Mouse (Mus musculus) stomach, postnatal 0 days (tissue): ENCODE data around the gene Syt15. TPM values are rescaled to one million over a fixed set of nuclear protein-coding genes. Genes with fewer than 3 reads are reported as not detected.
"Not testable (repeated sequence)": the region's sequence is repeated elsewhere in the genome, so short reads cannot be mapped to it uniquely, and the experiment has no call there.

Experiments
- ATAC-seq: fragments of 200-750 bp; cut with Nextera tagmentation; 2 replicates; pipeline ENCODE4 v1.8.0; 2017; ENCODE audit not compliant: low FRiP score, low TSS enrichment
- DNase-seq: peaks from one replicate; pipeline ENCODE4 v3.0.0-alpha.2; 2016; ENCODE audit warnings: low spot score
- H3K27ac ChIP-seq: fragments of 300-500 bp; sonication (generic); replicated peaks from 2 replicates; pipeline ENCODE4 v1.5.1; 2014; ENCODE audit warnings: mild to moderate bottlenecking, control low read depth
- H3K27me3 ChIP-seq: fragments of 300-500 bp; sonication (generic); 2 replicates; pipeline ENCODE4 v1.6.1; 2014; ENCODE audit warnings: low read length; ENCODE audit not compliant: control insufficient read depth, insufficient read depth
- H3K36me3 ChIP-seq: fragments of 300-500 bp; sonication (generic); 2 replicates; pipeline ENCODE4 v1.6.1; 2014; ENCODE audit warnings: low read length, mixed read lengths; ENCODE audit not compliant: control insufficient read depth, insufficient read depth
- H3K4me1 ChIP-seq: fragments of 300-500 bp; sonication (generic); replicated peaks from 2 replicates; pipeline ENCODE4 v1.6.1; 2014; ENCODE audit warnings: antibody characterized with exemption; ENCODE audit not compliant: control insufficient read depth, insufficient read depth
- H3K4me2 ChIP-seq: fragments of 300-500 bp; sonication (generic); replicated peaks from 2 replicates; pipeline ENCODE4 v1.6.1; 2014; ENCODE audit warnings: low read depth, mild to moderate bottlenecking, control low read depth, moderate library complexity
- H3K4me3 ChIP-seq: fragments of 300-500 bp; sonication (generic); 2 replicates; pipeline ENCODE4 v1.5.1; 2014; ENCODE audit warnings: low read depth, low read length, control low read depth
- H3K9ac ChIP-seq: fragments of 300-500 bp; sonication (generic); 2 replicates; pipeline ENCODE4 v1.6.1; 2014; ENCODE audit warnings: mild to moderate bottlenecking, low read length, control low read depth, mixed read lengths
- H3K9me3 ChIP-seq: fragments of 300-500 bp; sonication (generic); 2 replicates; pipeline ENCODE4 v1.6.1; 2016; ENCODE audit warnings: low read length; ENCODE audit not compliant: control insufficient read depth
- CTCF ChIP-seq: IDR thresholded peaks from 2 replicates; pipeline ENCODE4 v1.5.1; 2016; ENCODE audit warnings: antibody characterized with exemption, low read depth, mild to moderate bottlenecking, moderate library complexity
- EP300 ChIP-seq: optimal IDR thresholded peaks from 2 replicates; pipeline ENCODE3; 2016; ENCODE audit warnings: antibody characterized with exemption
- WGBS: fragments of 180-500 bp; shearing (Covaris S2); extraction: QIAGEN DNeasy Blood & Tissue Kit; methylation state at CpG from one replicate; pipeline ENCODE4 v1.1.7; 2014; 5-methylcytosine and 5-hydroxymethylcytosine counted together
- polyA plus RNA-seq: library from polyadenylated mRNA; unstranded; fragments of >200 nt; fragmentation: Nextera tagmentation; extraction: Ambion mirVana; gene quantifications from 2 replicates; pipeline ENCODE4 v1.2.1, GENCODE M21; 2015

Gene Syt15
- polyA plus RNA-seq, 1 experiment from 2014 or later: 1.0 TPM

DNA sequence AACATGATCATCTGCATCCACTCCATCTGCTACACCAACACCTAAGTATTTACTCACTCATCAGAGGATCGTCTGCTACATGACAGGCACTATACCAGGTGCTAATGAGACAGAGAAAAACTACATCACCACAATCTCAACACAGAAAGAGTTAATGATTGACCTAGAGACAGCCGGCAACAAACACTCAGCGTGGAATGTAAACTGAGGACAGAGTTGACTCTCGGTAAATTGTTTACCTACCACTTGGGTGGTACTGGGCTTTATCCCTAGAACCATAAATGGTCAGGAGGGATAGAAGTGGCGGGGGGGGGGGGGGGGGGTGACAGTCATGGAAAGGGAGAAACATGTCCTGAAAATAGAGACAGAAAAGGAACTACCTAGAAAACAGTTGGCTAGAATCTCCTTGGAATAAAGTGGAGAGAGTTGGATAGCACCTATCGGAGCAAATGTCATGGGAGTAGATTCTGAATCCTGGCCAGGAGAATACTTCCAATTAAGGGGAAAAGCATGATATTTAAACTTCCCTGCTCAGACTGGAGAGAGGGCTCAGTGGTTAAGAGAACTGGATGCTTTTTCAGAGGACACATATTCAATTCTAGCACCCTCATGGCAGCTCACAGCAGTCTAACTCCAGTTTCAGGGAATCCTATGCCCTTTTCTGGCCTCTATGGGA lies 33.2 kb downstream of the Syt15 start:
- 24% methylated on average over 6 of the region's 6 CpGs for WGBS
- Histone ChIP-seq H3K27ac (no peak overlapping the region), H3K27me3 (no peaks in the 10 kb centered on the region), H3K9ac (no peak overlapping the region), H3K36me3 (no peaks in the 10 kb centered on the region), H3K4me2 (no peak overlapping the region), H3K4me3 (no peak overlapping the region), H3K4me1 (no peaks in the 10 kb centered on the region), H3K9me3 (no peaks in the 10 kb centered on the region)
- ATAC-seq: no peak
- no peak for DNase-seq
- TF ChIP-seq CTCF: no peak
- no peak for TF ChIP-seq EP300

DNA sequence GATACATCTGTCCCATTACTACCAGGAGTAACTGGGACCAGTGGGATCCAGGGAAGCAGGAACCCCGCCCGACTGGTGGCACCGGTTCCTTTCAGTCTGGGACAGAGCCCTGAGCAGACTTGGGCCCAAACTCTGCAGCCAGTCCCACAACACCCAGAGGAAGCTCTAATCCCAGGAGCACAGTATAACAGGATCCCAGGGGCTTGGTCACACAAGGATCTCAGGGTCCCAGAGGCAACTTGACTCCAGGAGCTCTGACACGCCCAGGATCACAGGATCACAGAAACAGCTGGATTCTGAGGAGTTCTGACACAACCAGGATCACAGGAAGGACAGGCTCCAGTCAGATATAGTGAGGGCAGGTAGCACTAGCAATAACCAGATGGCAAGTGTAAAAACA lies 33.9 kb downstream of the Syt15 start:
- TF ChIP-seq EP300 (no peak), CTCF (no peak)
- Histone ChIP-seq H3K4me2 (no peak overlapping the region), H3K9me3 (no peaks in the 10 kb centered on the region), H3K36me3 (no peaks in the 10 kb centered on the region), H3K4me1 (no peaks in the 10 kb centered on the region), H3K9ac (no peak overlapping the region), H3K27me3 (no peaks in the 10 kb centered on the region), H3K4me3 (no peak overlapping the region), H3K27ac (no peak overlapping the region)
- 77% methylated on average over 4 of the region's 4 CpGs for WGBS
- ATAC-seq (no peak), DNase-seq (no peak)

DNA sequence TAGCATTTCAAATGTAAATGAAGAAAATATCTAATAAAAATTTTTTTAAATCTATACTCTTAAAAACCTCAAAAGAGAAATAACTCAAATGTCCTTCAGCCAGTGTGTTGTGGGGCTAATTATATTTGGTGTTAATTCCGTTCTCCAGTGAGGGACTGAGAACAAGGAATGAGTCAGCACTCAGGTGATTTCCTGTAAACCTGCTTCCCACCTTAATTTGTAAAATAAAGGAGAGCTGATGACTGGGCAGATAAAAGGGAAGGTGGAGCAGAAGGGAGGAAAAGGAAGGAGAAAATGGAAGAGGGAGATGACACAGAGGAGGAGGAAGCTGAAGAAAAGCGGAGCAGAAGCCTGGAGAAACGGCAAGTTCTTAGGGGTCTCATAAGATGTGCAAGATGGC lies 39.1 kb downstream of the Syt15 start:
- not testable (repeated sequence) for H3K4me2 ChIP-seq, DNase-seq, H3K4me3 ChIP-seq, H3K27me3 ChIP-seq, H3K9ac ChIP-seq, H3K4me1 ChIP-seq, H3K27ac ChIP-seq, H3K9me3 ChIP-seq, H3K36me3 ChIP-seq, ATAC-seq
- WGBS: 58% methylated on average over 3 of the region's 3 CpGs

GRCm38 (mm10) chr14:34268046-34268445 lies 48.7 kb downstream of the Syt15 start:
- H3K4me3 ChIP-seq: no peak overlapping the region
- H3K27me3 ChIP-seq: no peaks in the 10 kb centered on the region
- H3K9ac ChIP-seq: no peak overlapping the region
- no peak for ATAC-seq
- H3K9me3 ChIP-seq: no peaks in the 10 kb centered on the region
- H3K36me3 ChIP-seq: no peaks in the 10 kb centered on the region
- TF ChIP-seq CTCF (no peak), EP300 (no peak)
- no peaks in the 10 kb centered on the region for H3K4me1 ChIP-seq
- no peak for DNase-seq
- no peak overlapping the region for H3K4me2 ChIP-seq
- H3K27ac ChIP-seq: no peak overlapping the region
- 45% methylated on average over 9 of the region's 9 CpGs for WGBS

DNA sequence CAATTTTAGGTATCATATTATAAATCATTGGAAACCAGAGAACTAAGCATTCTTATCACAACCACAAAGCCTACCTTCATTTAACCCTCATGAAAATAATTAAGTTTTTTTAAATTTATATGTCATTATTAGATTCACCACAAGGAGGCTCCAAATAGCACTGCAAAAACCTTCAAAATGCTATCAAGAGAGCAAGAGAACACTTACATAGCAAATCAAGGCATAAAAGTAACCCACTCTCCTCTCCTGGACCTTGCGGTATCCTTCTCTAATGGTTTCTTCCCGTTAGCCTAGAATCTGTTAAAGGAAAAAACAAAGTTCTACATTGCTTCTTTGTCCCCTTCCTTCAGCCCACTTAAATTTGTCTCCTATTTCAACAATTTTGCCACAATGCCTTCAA lies 53.9 kb downstream of the Syt15 start:
- Histone ChIP-seq H3K4me2 (no peak overlapping the region), H3K36me3 (no peaks in the 10 kb centered on the region), H3K27me3 (no peaks in the 10 kb centered on the region), H3K4me3 (no peak overlapping the region), H3K9me3 (no peaks in the 10 kb centered on the region), H3K4me1 (no peaks in the 10 kb centered on the region), H3K27ac (no peak overlapping the region), H3K9ac (no peak overlapping the region)
- DNase-seq (no peak), ATAC-seq (no peak)
- 49% methylated on average over 2 of the region's 2 CpGs for WGBS
- TF ChIP-seq EP300 (no peak), CTCF (peak; percentile 80)

DNA sequence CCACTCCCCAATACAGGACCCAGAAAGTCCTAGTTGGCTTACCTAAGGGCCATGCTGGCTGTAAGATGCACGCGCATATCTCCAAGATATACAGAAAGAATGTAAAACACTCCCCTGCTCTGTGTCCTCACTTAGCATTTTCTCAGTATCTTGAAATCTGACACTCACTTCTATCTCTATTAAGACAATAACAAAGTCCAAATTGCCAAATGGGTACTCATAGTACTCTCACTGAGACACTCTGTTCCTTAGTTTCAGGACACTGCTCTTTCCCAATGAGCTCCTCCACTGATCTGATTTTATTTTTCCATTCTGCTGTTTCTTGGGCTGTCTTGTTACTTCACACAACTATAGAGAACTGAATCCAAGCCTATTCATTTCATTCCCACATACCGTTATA lies 54.7 kb downstream of the Syt15 start:
- H3K9me3 ChIP-seq: no peaks in the 10 kb centered on the region
- no peak for TF ChIP-seq EP300
- TF ChIP-seq CTCF: no peak
- H3K4me2 ChIP-seq: no peak overlapping the region
- H3K27ac ChIP-seq: no peak overlapping the region
- DNase-seq (no peak), ATAC-seq (no peak)
- no peak overlapping the region for H3K9ac ChIP-seq
- H3K36me3 ChIP-seq: no peaks in the 10 kb centered on the region
- no peak overlapping the region for H3K4me3 ChIP-seq
- H3K27me3 ChIP-seq: no peaks in the 10 kb centered on the region
- 96% methylated on average over 3 of the region's 3 CpGs for WGBS
- no peaks in the 10 kb centered on the region for H3K4me1 ChIP-seq
